Mouse (Mus musculus): Measurements from ENCODE around the gene Rtn3. TPM values are rescaled to one million over a fixed set of nuclear protein-coding genes. Genes with fewer than 3 reads are reported as not detected.
"Not testable (repeated sequence)": the region's sequence is repeated elsewhere in the genome, so short reads cannot be mapped to it uniquely, and the experiment has no call there.

Rtn3 gene
- 120 and 126 TPM in 2 replicates for polyA plus RNA-seq (2012; rRNA removed)

DNA sequence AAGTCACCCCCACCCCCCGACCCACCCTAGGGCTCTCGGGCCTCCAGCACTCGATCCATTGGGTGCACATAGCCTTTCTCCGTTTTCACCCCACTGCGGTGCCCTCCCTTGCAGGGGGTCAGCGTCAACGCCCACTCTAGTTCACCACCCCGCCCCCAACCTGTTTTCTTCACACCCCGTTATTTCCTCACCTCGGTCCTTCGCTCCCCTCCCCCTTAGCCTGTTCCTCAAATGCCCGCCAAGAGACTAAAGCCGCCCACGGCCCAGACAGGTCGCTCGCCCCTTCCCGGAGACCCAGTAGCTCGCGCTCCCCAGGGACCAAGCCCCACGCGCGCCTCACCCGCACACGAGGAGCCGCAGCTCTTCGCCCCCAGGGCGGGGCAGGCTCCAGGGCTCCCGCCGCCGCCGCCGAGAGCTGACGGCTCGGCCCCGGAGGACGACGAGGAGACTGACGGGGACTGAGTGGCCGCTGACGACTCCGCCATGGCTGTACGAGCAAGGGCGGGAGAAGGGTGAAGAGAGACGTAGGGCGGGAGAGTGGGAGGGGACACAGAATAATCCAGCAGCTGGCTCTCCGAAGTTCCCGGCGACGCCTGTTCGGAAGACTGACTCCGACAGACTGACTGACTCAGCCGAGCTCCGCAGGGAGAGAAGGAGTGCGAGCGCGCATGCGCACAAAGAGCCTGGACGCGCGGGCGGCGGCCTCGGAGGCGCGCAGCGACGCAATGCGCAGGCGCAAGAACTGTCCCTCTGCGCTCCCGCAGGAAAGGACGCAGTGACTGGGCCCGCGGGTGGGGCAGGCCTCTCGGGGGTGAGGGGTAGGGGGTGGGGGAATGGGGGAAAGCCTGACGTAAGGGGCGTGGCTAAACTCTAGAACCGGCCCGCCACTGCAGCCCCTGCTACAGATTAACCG, at the start of gene Rtn3:
Gene Rtn3 (minus strand): TSS at position 683 of the 913 bp plus-strand sequence.
- DNase-seq (ENCODE audit: low spot score) = peak; percentile 95

DNA sequence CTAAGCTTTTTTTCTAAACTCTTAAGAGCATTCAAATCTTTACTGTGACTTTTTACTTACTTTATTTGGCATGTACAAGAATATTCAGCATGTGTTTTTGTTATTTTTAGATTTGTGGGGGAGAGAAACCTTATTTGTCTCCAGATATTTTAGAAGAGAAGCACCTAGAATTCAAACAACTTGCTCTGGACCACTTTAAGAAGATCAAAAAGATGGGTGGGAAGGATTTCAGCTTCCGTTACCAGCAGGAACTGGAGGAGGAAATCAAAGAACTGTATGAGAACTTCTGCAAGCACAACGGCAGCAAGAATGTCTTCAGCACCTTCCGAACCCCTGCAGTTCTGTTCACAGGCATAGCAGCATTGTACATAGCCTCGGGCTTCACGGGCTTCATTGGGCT, 48.8 kb upstream of the Rtn3 start:
- no peak for DNase-seq (ENCODE audit: low spot score)

DNA sequence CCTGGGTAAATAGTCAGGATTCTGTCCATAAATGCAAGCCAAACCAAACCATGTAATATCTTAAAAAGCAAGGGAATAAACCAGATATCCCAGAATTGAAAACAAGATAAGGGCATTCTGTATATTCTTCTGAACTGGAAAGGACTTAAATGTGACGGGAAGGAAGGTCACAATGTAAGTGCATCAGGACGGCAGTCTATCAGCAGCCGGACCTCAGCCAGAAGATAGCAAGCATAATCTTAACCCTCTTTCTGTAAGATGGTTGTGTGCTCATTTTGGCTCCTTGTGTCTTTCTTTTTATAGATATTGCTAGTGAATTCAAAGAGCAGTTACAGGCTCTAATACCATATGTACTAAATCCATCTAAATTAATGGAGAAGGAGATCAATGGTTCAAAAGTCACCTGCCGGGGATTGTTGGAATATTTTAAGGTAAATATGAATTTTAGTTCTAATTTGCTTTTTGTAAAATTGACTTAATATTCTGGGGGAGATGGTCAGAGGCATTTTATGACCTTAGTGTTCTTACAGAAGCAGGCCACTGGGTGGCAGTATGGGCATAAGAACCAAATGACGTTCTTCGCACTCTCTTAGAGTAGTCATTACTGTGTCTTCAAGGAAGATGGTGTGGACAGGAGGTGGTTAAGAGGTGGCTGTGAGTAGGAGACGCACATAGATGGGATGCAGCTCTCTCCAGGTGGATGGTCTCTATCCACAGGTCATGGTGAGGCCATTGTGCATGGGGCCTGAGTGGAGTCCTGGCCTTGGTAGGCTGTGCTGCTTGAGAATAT, 45.8 kb upstream of the Rtn3 start:
- DNase-seq (ENCODE audit: low spot score) = no peak

DNA sequence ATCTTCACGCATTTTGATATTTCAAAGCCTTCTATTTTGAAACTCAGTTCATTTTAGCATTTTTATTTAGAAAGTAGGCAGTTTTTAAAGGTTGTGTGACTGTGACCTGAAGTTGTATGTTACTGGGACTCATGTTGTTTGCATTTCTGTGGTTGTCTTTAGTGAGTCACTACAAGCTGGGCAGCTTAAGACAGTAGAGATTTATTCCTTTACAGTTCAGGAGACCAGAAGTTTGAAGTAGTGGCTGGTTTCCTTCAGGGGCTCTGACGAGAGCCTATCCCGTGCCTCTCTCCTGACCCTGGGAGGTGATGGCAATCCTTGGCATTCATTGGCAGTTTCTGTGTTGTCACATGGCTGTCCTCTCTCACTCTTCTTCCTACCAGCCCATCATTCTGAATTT, 41.8 kb upstream of the Rtn3 start:
- no peak for DNase-seq (ENCODE audit: low spot score)

DNA sequence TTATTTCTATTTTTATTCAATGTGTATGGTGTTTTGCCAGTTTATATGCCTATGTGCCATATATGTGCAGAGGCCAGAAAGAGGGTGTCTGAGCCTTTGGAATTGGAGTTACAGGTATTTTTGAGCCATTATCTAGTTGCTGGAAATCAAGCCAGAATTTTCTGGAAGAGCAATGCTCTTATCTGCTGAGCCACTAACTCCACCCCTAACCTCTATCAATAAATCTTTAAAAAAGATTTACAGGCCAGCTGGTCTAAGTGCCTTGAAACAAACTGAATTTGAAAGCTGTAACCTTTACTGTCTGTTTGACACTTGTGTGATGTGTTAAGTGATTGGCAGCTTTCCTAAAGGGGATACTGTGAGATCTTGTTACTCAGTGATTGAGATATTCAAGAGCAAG, 40.7 kb upstream of the Rtn3 start:
- DNase-seq (ENCODE audit: low spot score) = no peak

DNA sequence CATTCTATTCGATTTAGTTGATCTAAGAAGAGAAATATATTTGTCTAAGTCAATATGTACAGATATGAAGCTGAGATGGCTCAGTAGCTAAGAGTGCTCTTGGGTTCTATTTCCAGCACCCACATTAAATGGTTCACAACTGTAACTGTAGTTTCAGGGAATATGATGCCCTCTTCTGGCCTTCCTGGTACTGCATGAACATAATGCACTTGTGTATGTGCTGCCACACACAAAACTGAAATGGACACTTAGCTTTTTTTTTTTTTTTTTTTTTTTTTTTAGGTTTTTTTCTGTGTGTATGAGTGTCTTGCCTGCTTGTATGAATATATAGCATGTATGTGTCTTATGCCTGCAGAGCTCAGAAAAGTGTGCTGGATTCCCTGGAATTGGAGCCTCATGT, 40.2 kb upstream of the Rtn3 start:
- no peak for DNase-seq (ENCODE audit: low spot score)

DNA sequence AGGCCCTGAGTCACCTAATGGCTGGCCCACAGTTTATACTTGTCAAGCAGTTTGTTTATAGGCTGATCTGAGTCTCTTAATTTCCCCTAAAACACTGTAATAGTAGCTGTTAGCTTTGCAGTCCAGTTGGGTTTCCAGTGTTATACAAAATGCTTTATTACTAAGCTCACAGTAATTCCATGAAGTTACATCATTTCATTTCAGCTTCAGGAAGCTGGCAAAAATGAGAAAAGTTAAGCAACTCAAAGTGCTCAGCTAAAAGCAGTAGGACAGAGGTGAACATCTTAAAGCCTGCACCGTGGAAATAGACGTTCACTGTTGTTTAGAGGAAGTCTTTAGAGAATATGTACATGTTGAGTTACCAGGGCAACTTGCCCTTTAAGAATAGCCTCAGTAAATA, 39.8 kb upstream of the Rtn3 start:
- no peak for DNase-seq (ENCODE audit: low spot score)

DNA sequence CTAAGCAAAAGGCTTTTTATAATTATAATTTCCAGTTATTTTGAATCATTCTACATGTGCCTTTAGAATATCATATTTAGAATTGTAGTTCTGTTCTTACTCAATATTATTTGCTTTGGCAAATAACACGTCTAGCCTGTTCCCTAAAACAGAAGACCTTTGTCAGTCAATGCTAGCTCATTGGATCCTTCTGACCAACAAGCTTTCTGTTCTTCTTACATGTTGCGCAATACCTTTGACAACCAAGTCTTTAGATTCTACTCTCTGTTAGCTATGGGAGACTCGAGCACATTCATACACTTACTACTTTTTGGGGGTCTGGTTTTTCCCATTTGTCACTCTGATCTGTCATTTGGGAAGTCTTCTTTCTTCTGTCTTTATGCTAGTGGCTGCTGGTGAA, 38.5 kb upstream of the Rtn3 start:
- no peak for DNase-seq (ENCODE audit: low spot score)

DNA sequence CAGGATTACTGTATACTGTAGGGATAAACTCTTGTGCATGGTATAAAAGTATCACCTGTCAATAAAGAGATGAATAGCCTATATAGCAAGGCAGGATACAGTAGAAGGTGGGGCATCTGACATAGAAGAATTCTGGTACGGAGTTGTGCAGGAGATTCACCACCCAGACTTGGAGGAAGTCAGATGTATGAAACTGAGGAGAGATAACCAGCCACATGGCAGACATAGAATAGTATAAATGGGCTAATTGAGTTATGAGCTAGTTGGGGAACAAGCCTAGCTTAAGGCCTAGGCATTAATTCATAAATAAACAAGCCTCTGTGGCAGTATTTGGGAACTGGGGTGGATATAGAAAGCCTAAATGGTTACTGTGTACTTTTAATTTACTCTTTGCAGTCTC, 33.4 kb upstream of the Rtn3 start:
- no peak for DNase-seq (ENCODE audit: low spot score)

DNA sequence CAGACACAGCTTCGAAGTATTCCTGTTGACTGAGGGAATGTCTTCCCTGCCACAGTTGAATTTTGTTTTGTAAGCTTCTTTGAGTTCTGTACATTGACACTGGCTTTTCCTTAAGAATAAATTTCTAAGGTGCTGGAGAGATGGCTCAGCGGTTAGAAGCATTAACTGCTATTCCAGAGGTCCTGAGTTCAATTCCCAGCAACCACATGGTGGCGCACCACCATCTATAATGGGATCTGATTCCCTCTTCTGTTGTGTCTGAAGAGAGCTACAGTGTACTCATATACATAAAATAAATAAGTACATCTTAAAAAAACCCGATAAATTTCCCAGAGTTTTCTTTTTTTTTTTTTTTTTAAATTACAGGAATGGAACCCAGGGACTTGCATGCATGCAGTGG, 24.9 kb upstream of the Rtn3 start:
- DNase-seq (ENCODE audit: low spot score) = no peak

DNA sequence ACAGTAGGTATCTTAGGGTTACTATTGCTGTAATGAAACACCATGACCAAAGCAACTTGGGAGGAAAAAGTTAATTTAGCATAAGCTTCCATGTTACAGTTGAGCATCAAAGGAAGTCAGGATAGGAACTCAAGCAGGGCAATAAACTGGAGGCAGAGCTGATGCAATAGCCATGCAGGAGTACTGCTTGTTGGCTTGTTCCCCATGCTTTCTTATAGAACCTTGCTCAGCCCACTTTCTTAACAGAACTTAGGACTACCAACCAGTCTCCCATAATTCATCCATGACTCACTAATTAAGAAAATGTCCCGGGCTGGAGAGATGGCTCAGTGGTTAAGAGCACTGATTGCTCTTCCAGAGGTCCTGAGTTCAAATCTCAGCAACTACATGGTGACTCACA, 23.2 kb upstream of the Rtn3 start:
- DNase-seq (ENCODE audit: low spot score) = no peak

DNA sequence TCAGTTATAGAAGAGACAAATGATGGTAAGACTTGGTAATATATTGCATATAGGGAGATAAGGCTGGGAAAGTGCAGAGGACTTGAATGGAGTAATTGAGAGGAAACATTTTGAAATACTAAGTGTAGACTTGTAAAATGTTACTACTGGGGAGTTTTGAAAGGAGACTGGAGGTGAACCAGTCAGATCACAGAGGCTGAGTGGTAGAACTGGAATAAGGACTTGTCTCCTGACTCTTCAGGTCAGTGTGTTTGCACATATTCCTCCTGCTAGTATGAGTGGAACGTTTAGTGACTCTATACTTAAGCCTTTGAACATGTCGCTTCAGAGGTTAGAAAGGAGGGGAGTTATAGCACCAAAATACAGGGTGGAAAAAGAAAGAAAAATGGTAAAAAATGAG, 19.4 kb upstream of the Rtn3 start:
- no peak for DNase-seq (ENCODE audit: low spot score)

DNA sequence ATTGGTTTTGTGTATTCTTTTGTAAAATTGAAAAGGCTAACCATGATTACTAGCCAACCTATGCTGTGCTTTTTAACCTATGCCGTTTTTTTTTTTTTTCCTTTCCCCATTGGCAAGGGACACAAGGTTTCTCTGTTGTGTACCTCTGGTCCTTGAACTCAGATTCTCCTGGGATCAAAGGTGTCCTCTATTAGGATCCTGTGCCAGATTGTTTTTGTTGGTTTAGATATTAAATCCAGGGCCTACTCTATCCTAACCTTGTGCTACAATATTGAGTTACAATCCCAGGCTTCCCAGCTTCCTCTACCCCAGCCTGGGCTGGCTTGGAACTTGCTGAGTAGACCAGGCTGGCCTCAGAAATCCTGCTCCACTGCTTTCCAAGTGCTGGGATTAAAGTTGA, 17.6 kb upstream of the Rtn3 start:
- DNase-seq (ENCODE audit: low spot score) = no peak

DNA sequence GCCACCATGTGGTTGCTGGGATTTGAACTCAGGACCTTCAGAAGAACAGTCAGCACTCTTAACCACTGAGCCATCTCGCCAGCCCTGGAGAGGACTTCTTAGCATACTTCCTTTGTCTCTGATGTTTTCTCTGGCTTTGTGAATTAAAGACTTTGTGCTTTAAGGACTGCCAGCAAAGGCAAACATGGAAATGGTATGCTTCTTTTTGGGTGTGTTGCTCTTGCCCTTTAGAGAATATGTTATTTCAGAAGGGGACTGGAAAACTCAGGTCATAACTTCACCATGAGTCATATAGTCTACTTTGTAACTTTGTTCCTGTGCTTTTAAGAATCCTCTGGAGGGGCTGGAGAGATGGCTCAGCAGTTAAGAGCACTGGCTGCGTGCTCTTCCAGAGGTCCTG, 15.7 kb upstream of the Rtn3 start:
- no peak for DNase-seq (ENCODE audit: low spot score)

DNA sequence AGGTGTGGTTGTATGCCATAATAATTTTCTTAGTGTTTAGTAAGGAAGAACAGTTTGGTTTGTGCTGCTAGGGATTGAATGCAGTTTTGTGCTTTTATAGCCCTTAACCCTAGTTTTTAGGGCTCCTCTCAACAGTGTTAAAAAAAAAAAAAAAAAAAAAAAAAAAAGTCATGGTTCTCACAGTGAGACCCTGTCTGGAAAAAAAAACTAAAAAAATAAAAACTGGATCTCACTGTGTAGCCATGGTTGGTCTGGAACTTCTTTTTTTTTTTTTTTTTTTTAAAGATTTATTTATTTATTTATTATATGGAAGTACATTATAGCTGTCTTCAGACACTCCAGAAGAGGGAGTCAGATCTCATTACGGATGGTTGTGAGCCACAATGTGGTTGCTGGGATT, 13.0 kb upstream of the Rtn3 start:
- DNase-seq (ENCODE audit: low spot score) = not testable (repeated sequence)

DNA sequence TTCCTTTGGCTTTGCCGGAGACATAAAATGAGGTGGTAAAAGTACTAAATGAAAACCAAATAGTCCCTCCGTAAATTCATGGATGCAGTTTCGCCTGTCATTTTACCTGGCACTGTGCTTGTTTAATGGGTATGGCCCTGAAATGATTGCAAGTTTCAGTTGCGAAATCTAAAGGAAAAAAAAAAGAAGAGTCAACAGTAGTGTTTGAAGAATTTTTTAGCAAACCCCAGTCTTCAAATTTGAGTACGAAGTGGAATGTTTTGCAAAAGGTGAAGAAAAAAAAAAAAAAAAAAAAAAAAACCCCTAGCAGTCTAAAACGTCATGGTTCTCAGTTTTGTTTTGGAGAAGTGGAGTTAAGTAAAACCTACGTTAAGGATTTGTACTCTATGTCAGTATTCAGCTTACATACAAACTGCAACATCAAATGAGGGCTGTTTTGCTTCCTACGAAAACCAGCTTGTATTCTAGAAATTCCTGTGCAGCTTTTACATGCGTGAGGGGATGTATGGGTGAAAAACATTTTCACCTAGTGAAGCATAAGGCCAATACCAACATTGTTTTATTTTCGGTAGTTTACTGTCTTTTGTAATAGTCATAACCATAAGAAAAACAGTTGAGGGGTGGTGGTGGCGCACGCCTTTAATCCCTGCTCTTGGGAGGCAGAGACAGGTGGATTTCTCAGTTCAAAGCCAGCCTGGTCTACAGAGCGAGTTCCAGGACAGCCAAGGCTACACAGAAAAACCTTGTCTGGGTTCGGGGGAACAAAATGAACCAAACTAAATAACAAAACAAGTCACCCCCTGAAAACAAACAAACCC, 12.3 kb upstream of the Rtn3 start:
- no peak for DNase-seq (ENCODE audit: low spot score)

DNA sequence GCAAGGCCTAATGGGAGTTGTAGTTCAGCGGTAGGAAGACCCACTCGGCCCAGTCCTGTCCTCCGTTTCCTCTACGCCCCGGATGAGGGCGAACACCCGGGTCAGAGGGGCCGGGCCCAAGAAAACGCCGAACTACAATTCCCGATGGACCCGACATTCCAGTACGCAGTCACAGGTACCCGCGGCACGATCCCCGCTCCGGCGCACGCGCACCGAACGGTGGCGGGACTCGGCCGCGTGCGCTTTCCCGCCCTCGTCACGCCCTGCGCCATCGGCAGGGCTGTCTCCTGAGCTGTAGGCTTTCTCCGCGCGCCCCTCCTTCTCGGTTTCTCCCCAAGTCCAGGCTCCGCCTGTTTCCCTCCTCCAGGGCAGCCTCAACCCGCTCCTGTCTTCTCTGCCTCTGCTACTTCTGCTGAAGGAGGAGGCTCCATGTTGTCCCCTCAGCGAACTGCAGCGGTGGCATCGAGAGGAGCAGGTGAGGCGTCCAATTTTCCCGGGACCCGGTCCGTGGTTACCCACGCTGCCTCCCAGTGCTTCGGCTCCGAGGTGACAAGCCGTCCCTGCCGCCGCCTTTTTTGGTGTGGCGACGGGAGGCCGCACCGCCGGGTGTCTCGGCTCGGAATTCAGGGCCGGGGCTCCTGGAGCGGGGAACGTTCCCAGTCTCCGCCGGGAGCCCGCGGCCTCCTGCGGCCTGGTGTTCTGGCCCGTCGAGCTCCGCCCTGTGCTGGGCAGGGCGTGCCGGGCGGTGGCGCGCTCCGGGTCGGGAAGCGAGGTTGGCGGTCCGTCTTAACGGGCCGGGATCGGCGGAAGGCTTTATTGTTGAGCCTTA, 11.3 kb upstream of the Rtn3 start:
- peak; percentile 91 for DNase-seq (ENCODE audit: low spot score)

DNA sequence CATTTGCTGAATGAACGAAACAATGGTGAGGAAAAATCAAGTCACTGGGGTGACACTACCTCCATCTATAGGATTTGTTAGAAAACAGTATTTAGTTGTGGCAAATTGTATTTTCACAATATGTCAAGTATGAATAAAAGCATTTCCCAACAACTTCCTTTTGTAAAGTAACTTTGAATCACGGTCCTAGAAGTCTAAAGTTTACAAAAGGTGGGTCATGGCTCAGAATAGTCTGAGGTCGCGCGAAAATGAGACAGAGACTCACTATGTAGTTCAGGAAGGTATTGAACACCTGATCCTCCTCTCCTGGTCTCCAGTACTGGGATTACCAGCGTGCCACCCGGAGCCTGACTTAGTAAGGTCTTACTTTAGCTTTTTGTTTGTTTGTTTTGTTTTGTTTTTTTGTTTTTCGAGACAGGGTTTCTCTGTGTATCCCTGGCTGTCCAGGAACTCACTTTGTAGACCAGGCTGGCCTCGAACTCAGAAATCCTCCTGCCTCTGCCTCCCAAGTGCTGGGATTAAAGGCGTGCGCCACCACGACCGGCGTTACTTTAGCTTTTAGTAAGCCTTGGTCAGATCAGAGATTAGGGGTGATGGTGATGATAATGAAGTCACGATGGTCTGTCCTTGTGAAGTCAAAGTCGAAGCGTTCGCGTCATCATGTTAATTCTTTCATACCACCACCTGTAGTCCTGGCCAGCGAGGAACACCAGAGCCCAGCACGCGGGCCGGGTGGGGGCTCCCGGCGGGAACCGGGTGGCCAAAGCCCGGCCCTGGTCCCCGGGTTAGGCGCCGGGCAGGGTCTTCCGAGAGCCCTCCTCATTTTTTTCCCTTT, 10.5 kb upstream of the Rtn3 start, which contains the start of gene Atl3:
Gene Atl3 (plus strand): TSS at position 689 of the 835 bp plus-strand sequence.
- DNase-seq (ENCODE audit: low spot score) = no peak

DNA sequence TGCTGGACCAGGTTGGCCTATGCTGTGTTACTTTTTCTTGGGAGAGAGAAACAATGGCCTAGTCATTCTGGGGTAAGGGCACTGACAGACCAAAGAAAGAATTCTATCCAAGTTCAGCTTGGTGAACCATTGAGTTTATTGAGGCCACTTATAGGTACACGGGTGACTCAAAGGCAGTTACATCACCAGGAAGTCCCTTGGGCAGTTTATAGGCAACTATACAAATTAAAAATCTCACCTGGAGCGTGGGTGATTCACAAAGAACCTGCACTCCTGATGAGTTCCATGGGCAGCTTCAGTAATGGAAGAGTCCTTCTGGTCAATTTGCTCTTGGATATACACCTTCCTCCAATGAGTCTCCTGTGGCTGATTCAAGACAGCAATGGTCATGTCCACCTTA, 9.6 kb upstream of the Rtn3 start:
- DNase-seq (ENCODE audit: low spot score) = no peak

DNA sequence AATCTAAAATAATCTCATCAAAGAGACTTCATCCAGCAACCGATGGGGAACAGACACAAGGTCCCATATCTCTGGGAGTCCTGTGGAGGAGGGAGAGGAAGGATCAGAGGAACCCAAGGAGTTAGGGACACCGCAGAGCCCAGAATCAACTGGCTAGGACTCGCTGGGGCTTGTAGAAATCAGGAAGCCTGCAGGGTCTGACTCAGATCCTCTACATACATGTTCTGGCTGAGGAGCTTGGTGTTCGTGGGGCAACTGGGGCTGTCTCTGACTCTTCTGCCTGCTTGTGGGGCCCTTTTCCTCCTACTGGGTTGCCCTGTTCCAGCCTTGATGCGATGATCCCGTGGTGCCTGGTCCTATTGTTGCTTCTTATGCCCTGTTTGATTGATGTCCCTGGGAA, 8.9 kb upstream of the Rtn3 start:
- DNase-seq (ENCODE audit: low spot score) = no peak
